Mouse (Mus musculus): ENCODE measurements around the gene Anapc1. TPM values are rescaled to one million over a fixed set of nuclear protein-coding genes. Genes with fewer than 3 reads are reported as not detected.
A peak's percentile ranks its signal among the peaks of the same experiment; 100 is the strongest.

Gene Anapc1
- polyA plus RNA-seq, 1 experiment from 2014 or later, result 61.6 TPM

DNA sequence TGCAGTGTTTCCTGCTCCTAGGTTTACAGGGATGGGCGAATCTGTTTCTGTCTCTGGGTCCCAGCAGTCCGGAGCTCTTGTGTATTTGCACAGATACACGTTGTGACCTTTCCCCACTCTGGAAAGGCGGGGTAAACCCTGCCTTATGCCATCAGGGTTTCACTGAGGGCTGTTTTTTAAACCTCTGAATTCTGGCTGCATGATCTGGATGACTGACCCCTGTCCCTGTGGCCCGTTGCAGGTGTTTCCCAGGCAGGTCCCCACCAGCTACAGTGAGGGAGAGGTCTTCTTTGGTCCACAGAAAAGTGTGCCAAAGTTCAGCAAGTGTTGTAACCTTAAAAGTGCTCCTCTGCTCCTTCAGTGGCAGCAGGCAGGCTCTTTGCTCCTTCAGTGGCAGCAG lies 77.9 kb downstream of the Anapc1 start:
- Histone ChIP-seq H3K27me3 (ENCODE audit: control insufficient read depth, insufficient read depth, low read length) (no peaks in the 10 kb centered on the region), H3K4me1 (ENCODE audit: control insufficient read depth, insufficient read depth, low read length) (peaks cover 5% of the 10 kb centered on the region), H3K36me3 (ENCODE audit: control insufficient read depth, insufficient read depth, low read length) (peaks cover 27% of the 10 kb centered on the region), H3K27ac (ENCODE audit: low read length) (no peak overlapping the region), H3K9ac (ENCODE audit: low read length) (no peak overlapping the region), H3K9me3 (replicated peaks; ENCODE audit: control insufficient read depth, low read length) (0 out of 2 replicates have a peak, but pooled peaks cover 3% of the 10 kb centered on the region), H3K4me3 (replicated peaks; ENCODE audit: low read length) (no peak overlapping the region), H3K4me2 (ENCODE audit: low read depth, low read length) (no peak overlapping the region)
- ATAC-seq (ENCODE audit: insufficient read depth, low FRiP score), result no peak
- 74% methylated on average over 5 of the region's 5 CpGs for WGBS

DNA sequence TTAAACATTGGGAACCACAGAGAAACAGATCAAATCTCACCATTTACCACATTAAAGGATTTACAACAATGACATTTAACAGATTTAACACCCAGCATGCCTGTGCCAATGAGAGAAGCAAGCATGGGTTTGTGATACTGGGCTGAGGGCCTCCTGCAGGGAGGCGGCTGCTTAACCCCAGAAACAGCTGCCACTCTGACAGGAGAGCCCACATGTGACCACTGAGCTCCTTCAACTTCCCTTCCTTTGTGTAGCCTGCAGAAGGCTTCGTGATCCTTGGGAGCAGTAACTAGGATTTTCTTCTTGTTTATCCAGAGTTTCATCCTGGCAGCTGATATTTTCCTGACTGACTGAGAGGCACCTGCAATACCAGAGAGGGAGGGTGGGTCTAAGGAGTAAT lies 85.7 kb downstream of the Anapc1 start:
- Histone ChIP-seq H3K27ac (ENCODE audit: low read length) (no peak overlapping the region), H3K4me2 (ENCODE audit: low read depth, low read length) (no peak overlapping the region), H3K9me3 (replicated peaks; ENCODE audit: control insufficient read depth, low read length) (0 out of 2 replicates have a peak, but pooled peaks cover 3% of the 10 kb centered on the region), H3K27me3 (ENCODE audit: control insufficient read depth, insufficient read depth, low read length) (no peaks in the 10 kb centered on the region), H3K9ac (ENCODE audit: low read length) (no peak overlapping the region), H3K4me1 (ENCODE audit: control insufficient read depth, insufficient read depth, low read length) (no peaks in the 10 kb centered on the region), H3K36me3 (ENCODE audit: control insufficient read depth, insufficient read depth, low read length) (no peaks in the 10 kb centered on the region), H3K4me3 (replicated peaks; ENCODE audit: low read length) (no peak overlapping the region)
- ATAC-seq (ENCODE audit: insufficient read depth, low FRiP score), result no peak
- WGBS, result 29% methylated on average over 2 of the region's 2 CpGs

DNA sequence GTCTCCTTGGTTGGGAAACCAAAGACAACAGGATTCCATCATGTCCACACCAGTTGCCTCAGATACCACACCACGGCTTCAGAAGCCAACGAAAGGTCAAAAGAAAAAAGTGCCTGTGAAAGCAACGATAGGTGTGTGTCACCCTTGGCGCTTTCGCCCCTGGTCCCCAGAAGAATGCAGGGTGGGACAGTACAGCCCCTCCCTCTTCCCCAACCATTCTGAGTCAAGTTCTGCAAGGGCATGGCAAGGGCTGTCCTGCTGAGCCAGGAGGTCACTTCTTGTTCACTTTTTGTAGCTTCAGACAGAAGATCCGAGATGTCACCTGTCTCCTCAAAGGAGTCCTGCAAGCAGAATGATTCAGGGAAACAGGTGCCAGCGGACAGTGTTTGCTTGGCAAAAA lies 94.9 kb downstream of the Anapc1 start:
- Histone ChIP-seq H3K36me3 (ENCODE audit: control insufficient read depth, insufficient read depth, low read length) (no peaks in the 10 kb centered on the region), H3K4me3 (replicated peaks; ENCODE audit: low read length) (no peak overlapping the region), H3K27ac (ENCODE audit: low read length) (no peak overlapping the region), H3K4me1 (ENCODE audit: control insufficient read depth, insufficient read depth, low read length) (no peaks in the 10 kb centered on the region), H3K27me3 (ENCODE audit: control insufficient read depth, insufficient read depth, low read length) (no peaks in the 10 kb centered on the region), H3K4me2 (ENCODE audit: low read depth, low read length) (no peak overlapping the region), H3K9ac (ENCODE audit: low read length) (no peak overlapping the region), H3K9me3 (replicated peaks; ENCODE audit: control insufficient read depth, low read length) (no peaks in the 10 kb centered on the region)
- 83% methylated on average over 7 of the region's 7 CpGs for whole genome bisulfite sequencing
- ATAC-seq (ENCODE audit: insufficient read depth, low FRiP score), result no peak

DNA sequence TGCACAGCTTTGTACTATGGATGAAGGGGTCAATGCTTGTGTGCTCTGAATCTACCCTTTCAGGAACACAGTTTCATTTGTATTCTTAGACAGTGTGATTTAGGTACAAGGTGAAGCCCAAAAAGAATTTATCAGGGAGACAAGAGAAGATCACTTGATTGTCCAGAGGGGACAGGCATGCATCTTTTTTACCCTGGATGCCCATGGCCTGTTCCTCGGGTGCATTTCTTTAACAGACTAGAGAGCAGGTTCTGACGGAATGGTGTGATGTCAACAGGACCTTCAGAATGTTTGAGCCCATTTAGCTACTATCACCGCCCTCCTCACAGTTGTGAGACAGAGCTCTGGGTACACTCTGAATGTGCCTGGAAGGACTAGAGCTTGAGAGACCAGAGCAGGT lies 96.3 kb downstream of the Anapc1 start, which contains the start of gene Spdye4c:
Gene Spdye4c, plus strand, starts transcription at position 301 of the 400 bp plus-strand sequence.
- ATAC-seq (ENCODE audit: insufficient read depth, low FRiP score), result no peak

DNA sequence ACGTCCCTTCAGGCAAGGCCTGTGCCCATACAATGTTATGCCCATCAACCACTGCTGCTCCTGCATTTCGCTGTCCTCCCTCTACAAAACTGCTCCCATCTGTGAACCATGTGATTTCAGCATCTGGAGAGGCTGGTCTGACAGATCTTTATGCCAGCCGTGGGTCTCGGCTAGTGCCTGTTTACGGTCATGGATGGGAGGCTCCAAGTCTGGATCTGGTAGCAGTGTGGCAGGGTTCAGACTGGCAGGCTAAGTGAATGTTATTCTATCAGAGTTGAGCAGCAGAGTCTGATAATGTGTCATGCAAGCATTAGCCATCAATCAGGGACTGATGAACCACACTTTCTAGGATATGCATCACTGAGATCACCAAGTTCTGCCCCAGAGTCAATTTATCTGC lies 104.3 kb downstream of the Anapc1 start:
- no peak overlapping the region for H3K27ac ChIP-seq (ENCODE audit: low read length)
- H3K4me1 ChIP-seq (ENCODE audit: control insufficient read depth, insufficient read depth, low read length), result no peaks in the 10 kb centered on the region
- 74% methylated on average over 5 of the region's 5 CpGs for WGBS
- H3K4me3 ChIP-seq (replicated peaks; ENCODE audit: low read length), result no peak overlapping the region
- H3K27me3 ChIP-seq (ENCODE audit: control insufficient read depth, insufficient read depth, low read length), result no peaks in the 10 kb centered on the region
- no peaks in the 10 kb centered on the region for H3K36me3 ChIP-seq (ENCODE audit: control insufficient read depth, insufficient read depth, low read length)
- H3K9ac ChIP-seq (ENCODE audit: low read length), result no peak overlapping the region
- no peak for ATAC-seq (ENCODE audit: insufficient read depth, low FRiP score)
- no peaks in the 10 kb centered on the region for H3K9me3 ChIP-seq (replicated peaks; ENCODE audit: control insufficient read depth, low read length)
- H3K4me2 ChIP-seq (ENCODE audit: low read depth, low read length), result no peak overlapping the region

More for the DNA sequence above, 96.3 kb downstream of the Anapc1 start, which contains the start of gene Spdye4c:
- WGBS, result 85% methylated on average over 3 of the region's 3 CpGs
- Histone ChIP-seq H3K9me3 (replicated peaks; ENCODE audit: control insufficient read depth, low read length) (no peaks in the 10 kb centered on the region), H3K9ac (ENCODE audit: low read length) (no peak within 1 kb of the TSS), H3K27ac (ENCODE audit: low read length) (no peak within 1 kb of the TSS), H3K27me3 (ENCODE audit: control insufficient read depth, insufficient read depth, low read length) (no peaks in the 10 kb centered on the region), H3K36me3 (ENCODE audit: control insufficient read depth, insufficient read depth, low read length) (no peaks in the 10 kb centered on the region), H3K4me2 (ENCODE audit: low read depth, low read length) (no peak within 1 kb of the TSS), H3K4me1 (ENCODE audit: control insufficient read depth, insufficient read depth, low read length) (no peaks in the 10 kb centered on the region), H3K4me3 (replicated peaks; ENCODE audit: low read length) (no peak within 1 kb of the TSS)

DNA sequence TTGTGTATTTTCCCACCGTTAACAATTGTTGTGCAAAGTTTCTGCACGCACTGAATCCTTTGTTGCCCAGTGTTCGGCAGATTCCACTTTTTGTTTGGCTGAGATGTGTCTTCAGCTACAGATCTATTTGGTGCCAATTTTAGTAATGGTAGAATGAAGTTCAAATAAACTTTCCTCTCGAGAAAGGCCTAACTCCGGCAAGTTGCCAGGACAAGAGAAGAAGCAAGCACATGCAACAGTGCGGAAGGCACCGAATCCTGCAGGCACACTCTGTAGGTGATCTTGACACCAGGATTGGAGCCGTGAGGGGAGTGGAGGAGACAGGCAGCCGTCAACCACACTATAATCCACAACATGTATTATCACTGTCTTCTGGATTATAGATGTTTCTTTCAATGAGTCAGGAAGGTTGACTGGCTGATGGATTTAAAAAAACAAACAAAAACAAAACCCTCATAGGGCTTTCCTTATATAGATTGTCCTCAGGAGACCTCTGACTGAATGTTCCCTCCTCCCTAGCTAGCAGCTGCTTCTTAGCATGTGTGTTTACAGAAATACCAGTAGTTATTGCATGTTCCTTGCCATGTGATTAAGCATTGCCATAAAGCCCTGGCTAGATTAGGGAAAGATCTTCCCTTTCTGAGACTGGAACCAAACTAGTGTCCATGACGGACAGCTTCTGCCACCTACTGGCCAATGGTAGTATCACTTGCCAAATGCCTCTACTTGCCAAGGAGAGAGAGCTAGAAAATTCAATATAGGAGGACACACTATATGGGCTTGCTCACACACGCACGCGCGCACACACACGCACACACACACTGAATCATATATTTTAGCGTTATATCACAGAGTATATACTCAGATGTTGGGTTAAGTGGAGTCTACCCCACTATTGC lies 114.2 kb downstream of the Anapc1 start:
- H3K9me3 ChIP-seq (replicated peaks; ENCODE audit: control insufficient read depth, low read length), result no peaks in the 10 kb centered on the region
- H3K9ac ChIP-seq (ENCODE audit: low read length), result no peak overlapping the region
- H3K27ac ChIP-seq (ENCODE audit: low read length), result no peak overlapping the region; the same call in 1 of the 2 replicates
- no peaks in the 10 kb centered on the region for H3K36me3 ChIP-seq (ENCODE audit: control insufficient read depth, insufficient read depth, low read length)
- no peaks in the 10 kb centered on the region for H3K27me3 ChIP-seq (ENCODE audit: control insufficient read depth, insufficient read depth, low read length)
- WGBS, result 37% methylated on average over 16 of the region's 16 CpGs
- H3K4me1 ChIP-seq (ENCODE audit: control insufficient read depth, insufficient read depth, low read length), result no peaks in the 10 kb centered on the region
- no peak overlapping the region for H3K4me3 ChIP-seq (replicated peaks; ENCODE audit: low read length)
- no peak overlapping the region for H3K4me2 ChIP-seq (ENCODE audit: low read depth, low read length)
- peak; percentile 69 for ATAC-seq (ENCODE audit: insufficient read depth, low FRiP score)

DNA sequence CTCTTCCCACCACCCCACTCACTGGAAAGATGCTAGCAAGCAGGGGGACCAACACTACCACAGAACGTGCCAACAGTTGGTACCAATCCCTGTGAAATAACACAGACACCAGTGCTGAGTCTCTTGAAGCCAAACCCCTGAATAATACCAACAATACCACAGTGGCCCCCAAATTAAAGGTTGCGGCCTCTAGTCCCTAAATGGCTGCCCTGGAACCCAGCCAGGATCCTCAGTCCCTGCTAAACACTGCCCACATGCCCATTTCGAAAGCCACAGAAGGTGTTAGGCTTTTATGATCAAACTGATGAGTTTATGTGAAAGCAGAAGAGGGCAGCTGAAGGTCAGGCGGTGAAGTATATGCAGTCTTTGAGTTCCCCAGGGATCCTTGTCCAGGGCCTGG lies 116.2 kb downstream of the Anapc1 start:
- no peak for ATAC-seq (ENCODE audit: insufficient read depth, low FRiP score)
- Histone ChIP-seq H3K4me2 (ENCODE audit: low read depth, low read length) (no peak overlapping the region), H3K27ac (ENCODE audit: low read length) (no peak overlapping the region), H3K9ac (ENCODE audit: low read length) (no peak overlapping the region), H3K4me1 (ENCODE audit: control insufficient read depth, insufficient read depth, low read length) (peaks cover 6% of the 10 kb centered on the region), H3K36me3 (ENCODE audit: control insufficient read depth, insufficient read depth, low read length) (no peaks in the 10 kb centered on the region), H3K27me3 (ENCODE audit: control insufficient read depth, insufficient read depth, low read length) (no peaks in the 10 kb centered on the region), H3K4me3 (replicated peaks; ENCODE audit: low read length) (no peak overlapping the region), H3K9me3 (replicated peaks; ENCODE audit: control insufficient read depth, low read length) (no peaks in the 10 kb centered on the region)
- 75% methylated on average over 4 of the region's 4 CpGs for WGBS

DNA sequence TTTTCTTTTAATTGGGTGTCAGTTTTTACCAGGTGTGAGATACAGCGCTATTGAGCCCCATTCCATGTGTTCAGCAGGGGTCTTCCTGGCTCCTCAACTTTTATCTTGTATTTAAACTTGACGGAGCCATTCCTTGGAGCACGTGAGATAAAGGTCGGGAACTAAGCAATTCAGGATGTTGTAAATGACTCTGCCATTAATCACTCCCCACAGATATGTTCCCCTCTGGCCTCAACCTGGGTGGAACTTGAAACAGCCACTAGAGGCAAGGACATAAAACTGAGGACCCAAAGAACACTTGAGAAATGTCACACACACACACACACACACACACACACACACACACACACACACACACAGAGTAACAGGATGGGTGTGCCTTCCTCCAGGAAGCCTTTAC lies 118.7 kb downstream of the Anapc1 start:
- Histone ChIP-seq H3K9me3 (replicated peaks; ENCODE audit: control insufficient read depth, low read length) (no peaks in the 10 kb centered on the region), H3K4me3 (replicated peaks; ENCODE audit: low read length) (no peak overlapping the region), H3K27me3 (ENCODE audit: control insufficient read depth, insufficient read depth, low read length) (no peaks in the 10 kb centered on the region), H3K9ac (ENCODE audit: low read length) (no peak overlapping the region), H3K4me2 (ENCODE audit: low read depth, low read length) (no peak overlapping the region), H3K36me3 (ENCODE audit: control insufficient read depth, insufficient read depth, low read length) (no peaks in the 10 kb centered on the region), H3K4me1 (ENCODE audit: control insufficient read depth, insufficient read depth, low read length) (peaks cover 12% of the 10 kb centered on the region), H3K27ac (ENCODE audit: low read length) (no peak overlapping the region)
- WGBS, result 35% methylated on average over 4 of the region's 4 CpGs
- no peak for ATAC-seq (ENCODE audit: insufficient read depth, low FRiP score)

DNA sequence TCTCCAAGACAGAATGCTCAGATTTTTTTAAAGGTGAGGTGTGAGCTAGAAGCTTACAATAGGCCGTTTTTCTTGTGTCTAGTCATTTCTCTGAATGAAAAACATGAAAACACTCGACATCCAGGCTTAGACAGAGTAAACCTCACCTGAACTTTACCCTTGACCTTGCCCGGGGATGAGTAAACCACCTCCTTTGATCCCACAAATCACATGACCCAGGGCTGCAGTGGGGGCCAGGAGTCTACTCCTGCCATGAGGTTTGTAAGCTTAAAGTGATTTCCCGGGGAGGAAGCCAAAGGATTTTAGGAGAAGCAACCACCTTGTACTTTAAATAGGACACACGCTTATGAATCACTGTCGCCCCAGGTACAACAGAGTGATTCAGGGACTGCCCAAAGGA lies 119.2 kb downstream of the Anapc1 start:
- peaks cover 12% of the 10 kb centered on the region for H3K4me1 ChIP-seq (ENCODE audit: control insufficient read depth, insufficient read depth, low read length)
- no peak for ATAC-seq (ENCODE audit: insufficient read depth, low FRiP score)
- 51% methylated on average over 6 of the region's 6 CpGs for WGBS
- H3K4me3 ChIP-seq (replicated peaks; ENCODE audit: low read length), result no peak overlapping the region
- H3K9me3 ChIP-seq (replicated peaks; ENCODE audit: control insufficient read depth, low read length), result no peaks in the 10 kb centered on the region
- H3K36me3 ChIP-seq (ENCODE audit: control insufficient read depth, insufficient read depth, low read length), result no peaks in the 10 kb centered on the region
- H3K4me2 ChIP-seq (ENCODE audit: low read depth, low read length), result no peak overlapping the region
- H3K27ac ChIP-seq (ENCODE audit: low read length), result no peak overlapping the region
- no peaks in the 10 kb centered on the region for H3K27me3 ChIP-seq (ENCODE audit: control insufficient read depth, insufficient read depth, low read length)
- no peak overlapping the region for H3K9ac ChIP-seq (ENCODE audit: low read length)

Data from stomach, embryonic 16.5 days (tissue).